Mouse (Mus musculus): ENCODE measurements around the gene Zbtb43.

- no peak for TF ChIP-seq CTCF (IDR thresholded peaks at IDR 0.05; ENCODE audit: insufficient read depth, low read depth, low read length)
- no peak for TF ChIP-seq POLR2A (IDR thresholded peaks at IDR 0.05; ENCODE audit: insufficient read depth, low read depth, low read length)
Observed at GRCm38 (mm10) chr2:33432877-33433276, 35.5 kb downstream of the Zbtb43 start.
